Mouse (Mus musculus) liver, embryonic 12.5 days (tissue): ENCODE results near the gene Sync. TPM values are rescaled to one million over a fixed set of nuclear protein-coding genes. Genes with fewer than 3 reads are reported as not detected.

Experiments
- ATAC-seq: fragments of 200-750 bp; cut with Nextera tagmentation; 2 replicates; pipeline ENCODE4 v1.8.0; 2017; ENCODE audit warnings: moderate number of reproducible peaks, mild to moderate bottlenecking, moderate library complexity
- H3K27ac ChIP-seq: fragments of 300-500 bp; sonication (generic); 2 replicates; pipeline ENCODE4 v1.5.1; 2016; ENCODE audit warnings: mild to moderate bottlenecking
- H3K27me3 ChIP-seq: fragments of 300-500 bp; sonication (generic); replicated peaks from 2 replicates; pipeline ENCODE4 v1.6.1; 2016; ENCODE audit warnings: mild to moderate bottlenecking, moderate library complexity
- H3K36me3 ChIP-seq: fragments of 300-500 bp; sonication (generic); 2 replicates; pipeline ENCODE4 v1.6.1; 2016; ENCODE audit warnings: mild to moderate bottlenecking, moderate library complexity
- H3K4me1 ChIP-seq: fragments of 300-500 bp; sonication (generic); 2 replicates; pipeline ENCODE4 v1.6.1; 2016
- H3K4me2 ChIP-seq: fragments of 300-500 bp; sonication (generic); 2 replicates; pipeline ENCODE4 v1.6.1; 2016; ENCODE audit warnings: mild to moderate bottlenecking, moderate library complexity
- H3K4me3 ChIP-seq: fragments of 300-500 bp; sonication (generic); 2 replicates; pipeline ENCODE4 v1.5.1; 2016; ENCODE audit warnings: mild to moderate bottlenecking, moderate library complexity
- H3K9ac ChIP-seq: fragments of 300-500 bp; sonication (generic); 2 replicates; pipeline ENCODE4 v1.6.1; 2016; ENCODE audit warnings: mild to moderate bottlenecking, moderate library complexity
- H3K9me3 ChIP-seq: fragments of 300-500 bp; sonication (generic); replicated peaks from 2 replicates; pipeline ENCODE4 v1.6.1; 2016; ENCODE audit warnings: mild to moderate bottlenecking, moderate library complexity
- WGBS: fragments of 180-500 bp; shearing (Covaris S2); methylation state at CpG from one replicate; pipeline ENCODE4 v1.1.7; 2016; ENCODE audit not compliant: insufficient replicate concordance; 5-methylcytosine and 5-hydroxymethylcytosine counted together
- polyA plus RNA-seq: library from polyadenylated mRNA; unstranded; fragments of >200 nt; fragmentation: Nextera tagmentation; extraction: Ambion mirVana; gene quantifications from 2 replicates; pipeline ENCODE4 v1.2.1, GENCODE M21; 2016

Gene Sync
- polyA plus RNA-seq, 1 experiment from 2014 or later, result 0.13 TPM

GRCm38 (mm10) chr4:129249288-129249687, 38.1 kb upstream of the Sync start:
- peaks cover 50% of the 10 kb centered on the region for H3K4me1 ChIP-seq

GRCm38 (mm10) chr4:129250759-129251481, 36.5 kb upstream of the Sync start:
- Histone ChIP-seq H3K9ac (no peak overlapping the region), H3K27me3 (peaks cover 64% of the 10 kb centered on the region), H3K4me2 (peak overlapping the region; percentile 42), H3K4me3 (no peak overlapping the region), H3K4me1 (peaks cover 38% of the 10 kb centered on the region), H3K9me3 (no peaks in the 10 kb centered on the region), H3K36me3 (no peaks in the 10 kb centered on the region), H3K27ac (no peak overlapping the region)
- WGBS, result 34% methylated on average over 15 of the region's 15 CpGs
- no peak for ATAC-seq

More at GRCm38 (mm10) chr4:129249288-129249687, 38.1 kb upstream of the Sync start:
- Histone ChIP-seq H3K9ac (no peak overlapping the region), H3K27me3 (peaks cover 81% of the 10 kb centered on the region), H3K27ac (no peak overlapping the region), H3K4me3 (no peak overlapping the region), H3K36me3 (no peaks in the 10 kb centered on the region), H3K4me2 (no peak overlapping the region), H3K9me3 (no peaks in the 10 kb centered on the region)
- no peak for ATAC-seq
- WGBS, result 35% methylated on average over 7 of the region's 7 CpGs

- peaks cover 43% of the 10 kb centered on the region for H3K4me1 ChIP-seq
- no peak overlapping the region for H3K4me3 ChIP-seq
- H3K9ac ChIP-seq, result no peak overlapping the region
- WGBS, result 11% methylated on average over 15 of the region's 15 CpGs
- no peaks in the 10 kb centered on the region for H3K9me3 ChIP-seq
- H3K27ac ChIP-seq, result no peak overlapping the region
- peaks cover 57% of the 10 kb centered on the region for H3K27me3 ChIP-seq
- H3K36me3 ChIP-seq, result no peaks in the 10 kb centered on the region
- no peak for ATAC-seq
- peak overlapping the region; percentile 42 for H3K4me2 ChIP-seq
Observed at GRCm38 (mm10) chr4:129251482-129252125, 35.8 kb upstream of the Sync start.

GRCm38 (mm10) chr4:129252492-129252891, 34.9 kb upstream of the Sync start:
- 75% methylated on average over 2 of the region's 2 CpGs for WGBS
- no peak overlapping the region for H3K9ac ChIP-seq
- H3K4me1 ChIP-seq, result peaks cover 46% of the 10 kb centered on the region
- H3K27me3 ChIP-seq, result peaks cover 49% of the 10 kb centered on the region
- H3K4me3 ChIP-seq, result no peak overlapping the region
- no peak overlapping the region for H3K27ac ChIP-seq
- ATAC-seq, result no peak
- no peak overlapping the region for H3K4me2 ChIP-seq
- no peaks in the 10 kb centered on the region for H3K9me3 ChIP-seq
- no peaks in the 10 kb centered on the region for H3K36me3 ChIP-seq

GRCm38 (mm10) chr4:129254571-129254970, 32.8 kb upstream of the Sync start:
- no peak for ATAC-seq
- Histone ChIP-seq H3K4me1 (peaks cover 38% of the 10 kb centered on the region), H3K4me2 (no peak overlapping the region), H3K27ac (no peak overlapping the region), H3K4me3 (no peak overlapping the region), H3K36me3 (no peaks in the 10 kb centered on the region), H3K9me3 (no peaks in the 10 kb centered on the region), H3K27me3 (peaks cover 28% of the 10 kb centered on the region), H3K9ac (no peak overlapping the region)
- 75% methylated on average over 3 of the region's 3 CpGs for WGBS

- no peak overlapping the region for H3K4me3 ChIP-seq
- ATAC-seq, result peak; percentile 81
Observed at GRCm38 (mm10) chr4:129256450-129257380, 30.7 kb upstream of the Sync start.

GRCm38 (mm10) chr4:129259101-129259500, 28.3 kb upstream of the Sync start:
- Histone ChIP-seq H3K27me3 (peaks cover 22% of the 10 kb centered on the region), H3K4me2 (no peak overlapping the region)

More at GRCm38 (mm10) chr4:129256450-129257380, 30.7 kb upstream of the Sync start:
- Histone ChIP-seq H3K4me2 (peak overlapping the region; percentile 35), H3K27ac (no peak overlapping the region), H3K9me3 (no peaks in the 10 kb centered on the region), H3K4me1 (peaks cover 33% of the 10 kb centered on the region), H3K27me3 (peaks cover 20% of the 10 kb centered on the region), H3K36me3 (no peaks in the 10 kb centered on the region), H3K9ac (no peak overlapping the region)
- 18% methylated on average over 8 of the region's 8 CpGs for WGBS

GRCm38 (mm10) chr4:129260678-129261077, 26.7 kb upstream of the Sync start:
- Histone ChIP-seq H3K4me1 (peaks cover 50% of the 10 kb centered on the region), H3K4me3 (no peak overlapping the region), H3K27me3 (peaks cover 32% of the 10 kb centered on the region), H3K4me2 (no peak overlapping the region), H3K9ac (no peak overlapping the region), H3K36me3 (no peaks in the 10 kb centered on the region), H3K9me3 (no peaks in the 10 kb centered on the region), H3K27ac (no peak overlapping the region)
- no peak for ATAC-seq
- 31% methylated on average over 6 of the region's 6 CpGs for WGBS

More at GRCm38 (mm10) chr4:129259101-129259500, 28.3 kb upstream of the Sync start:
- 72% methylated on average over 4 of the region's 4 CpGs for WGBS
- H3K4me1 ChIP-seq, result peaks cover 43% of the 10 kb centered on the region
- H3K36me3 ChIP-seq, result no peaks in the 10 kb centered on the region
- H3K9me3 ChIP-seq, result no peaks in the 10 kb centered on the region
- ATAC-seq, result no peak
- H3K4me3 ChIP-seq, result no peak overlapping the region
- no peak overlapping the region for H3K9ac ChIP-seq
- no peak overlapping the region for H3K27ac ChIP-seq

- Histone ChIP-seq H3K27ac (no peak within 1 kb of the TSS), H3K9ac (no peak within 1 kb of the TSS), H3K4me3 (no peak within 1 kb of the TSS), H3K4me1 (peaks cover 50% of the 10 kb centered on the region), H3K27me3 (peaks cover 34% of the 10 kb centered on the region), H3K4me2 (no peak within 1 kb of the TSS), H3K36me3 (no peaks in the 10 kb centered on the region), H3K9me3 (no peaks in the 10 kb centered on the region)
- 31% methylated on average over 2 of the region's 4 CpGs for WGBS
- ATAC-seq, result no peak
Observed at GRCm38 (mm10) chr4:129261196-129261595, 26.2 kb upstream of the Sync start, which contains the start of gene C77080. TSS of gene C77080 (minus strand) at chr4:129261404.

GRCm38 (mm10) chr4:129263225-129264021, 24.0 kb upstream of the Sync start:
- H3K4me3 ChIP-seq, result no peak overlapping the region
- H3K9me3 ChIP-seq, result no peaks in the 10 kb centered on the region
- peaks cover 46% of the 10 kb centered on the region for H3K4me1 ChIP-seq
- peak; percentile 89 for ATAC-seq
- no peak overlapping the region for H3K27ac ChIP-seq
- H3K4me2 ChIP-seq, result peak overlapping the region; percentile 50
- 17% methylated on average over 19 of the region's 19 CpGs for WGBS
- H3K9ac ChIP-seq, result 0 out of 2 replicates have a peak overlapping the region, but pooled peaks have one; percentile 0
- peaks cover 49% of the 10 kb centered on the region for H3K27me3 ChIP-seq
- H3K36me3 ChIP-seq, result no peaks in the 10 kb centered on the region

- no peaks in the 10 kb centered on the region for H3K9me3 ChIP-seq
- ATAC-seq, result no peak
Observed at GRCm38 (mm10) chr4:129266191-129266590, 21.2 kb upstream of the Sync start.

More at GRCm38 (mm10) chr4:129266191-129266590, 21.2 kb upstream of the Sync start:
- Histone ChIP-seq H3K4me1 (peaks cover 34% of the 10 kb centered on the region), H3K36me3 (no peaks in the 10 kb centered on the region), H3K27ac (no peak overlapping the region), H3K9ac (no peak overlapping the region), H3K27me3 (peaks cover 41% of the 10 kb centered on the region; the same call in 1 of the 2 replicates), H3K4me3 (no peak overlapping the region), H3K4me2 (no peak overlapping the region)
- WGBS, result 61% methylated on average over 4 of the region's 4 CpGs
